Mouse (Mus musculus) midbrain, postnatal 0 days (tissue): ENCODE measurements at regions not wholly inside any gene's neighbourhood (a gene's known extent, or its start where the extent isn't known, plus 50 kb on each side); places are given as distances from the start of the nearest gene placed in this dataset.
A peak's percentile ranks its signal among the peaks of the same experiment; 100 is the strongest.

Source experiments
- ATAC-seq: fragments of 200-750 bp; cut with Nextera tagmentation; 2 replicates; pipeline ENCODE4 v1.8.0; 2017; ENCODE audit warnings: moderate number of reproducible peaks, mild to moderate bottlenecking, moderate TSS enrichment, moderate library complexity; ENCODE audit not compliant: low FRiP score
- DNase-seq: peaks from one replicate; pipeline ENCODE4 v3.0.0-alpha.2; 2015; ENCODE audit warnings: low spot score
- H3K27ac ChIP-seq: fragments of 300-500 bp; sonication (generic); 2 replicates; pipeline ENCODE4 v1.5.1; 2014; ENCODE audit warnings: low read depth, mild to moderate bottlenecking, low read length, mixed read lengths
- H3K27me3 ChIP-seq: fragments of 300-500 bp; sonication (generic); 2 replicates; pipeline ENCODE4 v1.6.1; 2014; ENCODE audit warnings: low read length, control low read depth, mixed read lengths; ENCODE audit not compliant: insufficient read depth
- H3K36me3 ChIP-seq: fragments of 300-500 bp; sonication (generic); 2 replicates; pipeline ENCODE4 v1.6.1; 2014; ENCODE audit warnings: low read length, control low read depth, mixed read lengths; ENCODE audit not compliant: insufficient read depth
- H3K4me1 ChIP-seq: fragments of 300-500 bp; sonication (generic); 2 replicates; pipeline ENCODE4 v1.6.1; 2014; ENCODE audit warnings: mild to moderate bottlenecking, control low read depth, antibody characterized with exemption, low read length, mixed read lengths; ENCODE audit not compliant: insufficient read depth
- H3K4me2 ChIP-seq: fragments of 300-500 bp; sonication (generic); 2 replicates; pipeline ENCODE4 v1.6.1; 2014; ENCODE audit warnings: low read depth, mild to moderate bottlenecking, low read length, mixed read lengths; ENCODE audit not compliant: poor library complexity, severe bottlenecking
- H3K4me3 ChIP-seq: fragments of 300-500 bp; sonication (generic); 2 replicates; pipeline ENCODE4 v1.5.1; 2014; ENCODE audit warnings: low read depth, mild to moderate bottlenecking, low read length, moderate library complexity
- H3K9ac ChIP-seq: fragments of 300-500 bp; sonication (generic); replicated peaks from 2 replicates; pipeline ENCODE4 v1.6.1; 2014; ENCODE audit warnings: mild to moderate bottlenecking, low read length, moderate library complexity, mixed read lengths; ENCODE audit not compliant: poor library complexity, severe bottlenecking
- H3K9me3 ChIP-seq: fragments of 300-500 bp; sonication (generic); 2 replicates; pipeline ENCODE4 v1.6.1; 2016; ENCODE audit warnings: low read length, control low read depth
- CTCF ChIP-seq: IDR thresholded peaks from 2 replicates; pipeline ENCODE4 v1.5.1; 2016; ENCODE audit warnings: antibody characterized with exemption, mild to moderate bottlenecking
- WGBS: fragments of 180-500 bp; shearing (Covaris S2); extraction: QIAGEN DNeasy Blood & Tissue Kit; methylation state at CpG from one replicate; pipeline ENCODE4 v1.1.7; 2014; 5-methylcytosine and 5-hydroxymethylcytosine counted together

DNA sequence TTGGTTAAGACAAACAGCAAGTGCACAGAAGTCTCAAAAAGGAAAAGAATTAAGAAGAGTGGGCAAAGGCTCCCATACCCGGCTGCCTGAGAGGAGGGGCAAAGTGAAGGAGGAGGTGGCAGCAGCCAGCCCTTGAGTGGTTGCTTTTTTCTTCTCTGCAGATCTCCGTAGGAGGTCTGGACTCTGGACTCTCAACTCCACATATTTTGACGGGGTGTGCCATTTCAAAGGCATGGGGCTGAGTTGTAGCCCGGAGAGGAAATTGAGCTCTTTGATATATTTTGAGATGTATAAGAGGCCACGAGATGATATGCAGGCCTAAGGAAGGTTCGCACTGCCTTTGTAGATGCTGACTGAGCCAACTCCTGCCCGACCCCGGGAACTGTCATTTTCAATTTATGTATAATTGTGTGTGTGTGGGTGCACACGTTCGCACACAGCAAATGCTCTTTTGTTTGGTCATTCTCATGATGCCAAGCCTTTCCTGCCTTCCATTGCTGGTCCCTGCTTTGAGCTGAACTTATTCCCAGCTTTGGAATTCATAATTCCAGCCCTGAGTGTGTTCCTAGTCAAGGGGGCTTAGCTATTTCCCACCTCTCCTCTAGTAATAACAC, 56.4 kb downstream of the Cxcr4 start:
- no peak overlapping the region for H3K9ac ChIP-seq
- no peak overlapping the region for H3K27ac ChIP-seq
- no peaks in the 10 kb centered on the region for H3K27me3 ChIP-seq
- H3K4me2 ChIP-seq, result no peak overlapping the region
- no peaks in the 10 kb centered on the region for H3K36me3 ChIP-seq
- no peaks in the 10 kb centered on the region for H3K9me3 ChIP-seq
- 44% methylated on average over 10 of the region's 10 CpGs for WGBS
- no peak overlapping the region for H3K4me3 ChIP-seq
- ATAC-seq (no peak; the same call in 1 of the 2 replicates), DNase-seq (peak; percentile 24)
- no peak for TF ChIP-seq CTCF
- no peaks in the 10 kb centered on the region; the same call in 1 of the 2 replicates for H3K4me1 ChIP-seq

DNA sequence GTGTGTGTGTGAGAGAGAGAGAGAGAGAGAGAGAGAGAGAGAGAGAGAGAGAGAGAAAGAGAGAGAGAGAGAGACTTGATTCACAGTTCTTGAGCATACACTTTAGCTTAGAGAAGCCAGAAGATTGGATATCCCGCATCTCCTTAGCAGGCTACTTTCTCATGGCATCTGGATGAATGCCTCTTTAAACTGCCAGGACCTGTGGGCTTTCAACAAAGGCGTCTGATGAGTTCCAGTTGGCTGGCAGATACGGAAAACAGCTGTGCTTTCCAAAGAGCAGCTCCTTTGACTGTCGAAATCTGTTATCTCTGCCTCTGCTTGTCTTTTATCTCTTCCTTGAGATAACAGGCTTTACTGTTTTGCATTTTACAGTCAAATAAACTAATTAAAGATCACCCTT, 59.5 kb downstream of the Cxcr4 start:
- Histone ChIP-seq H3K4me2 (no peak overlapping the region), H3K27me3 (no peaks in the 10 kb centered on the region), H3K36me3 (no peaks in the 10 kb centered on the region), H3K27ac (no peak overlapping the region), H3K9me3 (no peaks in the 10 kb centered on the region), H3K4me3 (no peak overlapping the region), H3K4me1 (no peaks in the 10 kb centered on the region), H3K9ac (no peak overlapping the region)
- ATAC-seq (no peak), DNase-seq (peak; percentile 40)
- TF ChIP-seq CTCF, result no peak
- WGBS, result 4% methylated on average over 4 of the region's 4 CpGs

DNA sequence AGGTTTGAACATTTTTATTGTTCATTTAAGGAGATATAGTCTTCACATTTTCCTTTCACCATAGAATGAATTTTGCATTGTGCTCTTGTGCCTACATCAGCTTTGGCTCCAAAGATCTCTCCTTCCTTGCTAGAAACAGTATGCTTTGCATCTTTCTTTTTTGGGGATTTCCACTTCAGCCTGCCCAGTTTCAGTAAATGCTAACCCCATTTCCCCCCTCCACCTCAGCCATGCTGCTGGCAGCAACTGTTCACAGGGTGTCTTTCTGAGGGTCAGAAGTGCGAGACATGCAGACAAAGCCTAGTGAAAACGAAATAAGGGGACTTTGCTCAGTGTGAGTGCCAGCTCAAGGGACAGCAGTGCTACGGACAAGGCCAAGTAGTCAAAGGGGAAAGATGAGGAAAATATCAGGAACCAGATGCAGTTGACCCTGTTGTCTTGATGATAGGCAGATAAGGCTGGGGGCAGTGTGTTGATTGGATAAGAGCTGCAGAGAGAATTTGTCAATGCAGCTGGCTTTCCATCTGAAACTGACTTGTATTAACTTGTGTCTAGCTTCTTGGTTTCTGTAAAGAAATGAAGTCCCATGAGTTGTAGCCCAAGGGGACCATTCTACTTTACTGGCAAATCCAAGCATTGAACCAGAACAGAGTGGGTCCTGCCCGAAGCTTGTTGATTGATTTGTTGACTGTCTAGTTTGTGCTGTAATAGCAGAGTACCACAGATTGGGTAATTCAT, 62.1 kb downstream of the Cxcr4 start:
- no peak for TF ChIP-seq CTCF
- no peak overlapping the region for H3K4me2 ChIP-seq
- ATAC-seq, result no peak
- H3K9ac ChIP-seq, result no peak overlapping the region
- H3K4me3 ChIP-seq, result no peak overlapping the region
- H3K36me3 ChIP-seq, result no peaks in the 10 kb centered on the region
- H3K27ac ChIP-seq, result no peak overlapping the region
- no peaks in the 10 kb centered on the region for H3K27me3 ChIP-seq
- 84% methylated on average over 4 of the region's 4 CpGs for WGBS
- no peak for DNase-seq
- no peaks in the 10 kb centered on the region for H3K9me3 ChIP-seq
- H3K4me1 ChIP-seq, result no peaks in the 10 kb centered on the region

- Histone ChIP-seq H3K4me2 (no peak overlapping the region), H3K36me3 (no peaks in the 10 kb centered on the region), H3K9ac (no peak overlapping the region), H3K4me3 (no peak overlapping the region), H3K4me1 (no peaks in the 10 kb centered on the region), H3K9me3 (no peaks in the 10 kb centered on the region), H3K27me3 (no peaks in the 10 kb centered on the region), H3K27ac (no peak overlapping the region)
- DNase-seq (no peak), ATAC-seq (no peak)
- WGBS, result 95% methylated on average over 4 of the region's 4 CpGs
- TF ChIP-seq CTCF, result no peak
Observed at GRCm38 (mm10) chr1:128519234-128519633, 72.9 kb downstream of the Cxcr4 start.

DNA sequence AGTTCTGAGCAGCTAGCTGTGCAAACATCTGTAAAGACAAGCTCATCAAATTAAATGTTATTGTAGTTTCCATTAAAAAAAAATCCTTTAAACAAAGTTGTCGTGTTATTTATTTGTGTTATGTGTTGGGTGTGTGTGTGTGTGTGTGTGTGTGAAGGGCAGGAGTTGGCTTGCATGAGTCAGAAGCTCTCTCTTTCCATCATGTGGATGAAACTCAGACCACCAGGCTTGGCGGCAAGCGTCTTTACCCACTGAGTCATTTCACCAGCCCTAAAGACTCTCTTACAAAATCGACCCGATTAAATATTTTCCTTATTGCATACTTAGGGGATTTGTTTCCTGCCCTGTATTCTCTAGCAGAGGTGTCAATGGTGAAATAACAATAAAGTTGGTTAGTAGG, 73.6 kb downstream of the Cxcr4 start:
- no peak for TF ChIP-seq CTCF
- Histone ChIP-seq H3K4me2 (no peak overlapping the region), H3K36me3 (no peaks in the 10 kb centered on the region), H3K9ac (no peak overlapping the region), H3K27ac (no peak overlapping the region), H3K4me1 (no peaks in the 10 kb centered on the region), H3K4me3 (no peak overlapping the region), H3K27me3 (no peaks in the 10 kb centered on the region), H3K9me3 (no peaks in the 10 kb centered on the region)
- 90% methylated on average over 5 of the region's 5 CpGs for WGBS
- DNase-seq (no peak), ATAC-seq (no peak)

- H3K27ac ChIP-seq, result no peak overlapping the region
- no peak for TF ChIP-seq CTCF
- ATAC-seq, result no peak
- DNase-seq, result no peak
- H3K9ac ChIP-seq, result no peak overlapping the region
- WGBS, result 97% methylated on average over 1 of the region's 1 CpGs
- H3K9me3 ChIP-seq, result no peaks in the 10 kb centered on the region
- H3K27me3 ChIP-seq, result no peaks in the 10 kb centered on the region
- no peaks in the 10 kb centered on the region for H3K4me1 ChIP-seq
- H3K36me3 ChIP-seq, result no peaks in the 10 kb centered on the region
- H3K4me3 ChIP-seq, result no peak overlapping the region
- no peak overlapping the region for H3K4me2 ChIP-seq
Observed at GRCm38 (mm10) chr1:128517351-128517750, 74.7 kb downstream of the Cxcr4 start.
